Mouse (Mus musculus): ENCODE results near the gene Tnrc6b. TPM values are rescaled to one million over a fixed set of nuclear protein-coding genes. Genes with fewer than 3 reads are reported as not detected.

The Tnrc6b gene
- polyA plus RNA-seq, 1 experiment, result 47.5 TPM

DNA sequence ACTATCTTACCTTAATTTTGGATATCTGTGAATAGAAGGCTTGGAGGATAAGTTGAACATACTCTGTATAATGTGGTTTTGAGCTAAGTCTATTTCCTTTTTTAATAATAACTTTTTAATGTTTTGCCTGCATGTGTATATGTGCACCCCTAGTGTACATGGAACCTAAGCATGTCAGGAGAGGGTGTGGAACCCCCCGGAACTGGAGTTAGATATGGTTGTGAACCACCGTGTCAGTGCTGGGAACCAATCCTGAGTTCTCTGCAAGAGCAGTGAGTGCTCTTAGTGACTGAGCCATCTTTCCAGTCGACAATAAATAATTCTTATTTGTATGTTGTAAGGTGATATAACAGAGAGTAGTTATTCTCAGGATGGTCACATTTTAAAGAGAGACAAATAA lies 49.4 kb downstream of the Tnrc6b start:
- WGBS, result 84% methylated on average over 3 of the region's 3 CpGs
- no peak for TF ChIP-seq POLR2A (IDR thresholded peaks at IDR 0.05; ENCODE audit: insufficient read depth, low read depth, low read length)
- no peak for TF ChIP-seq CTCF (IDR thresholded peaks at IDR 0.05; ENCODE audit: insufficient read depth, low read depth, low read length)
- H3K4me1 ChIP-seq (ENCODE audit: control insufficient read depth, insufficient read depth, low read length), result 0 out of 2 replicates have a peak, but pooled peaks cover 4% of the 10 kb centered on the region
- H3K27ac ChIP-seq (ENCODE audit: insufficient read depth, low read depth, low read length), result no peak overlapping the region
- H3K4me3 ChIP-seq (ENCODE audit: insufficient read depth, low read depth, low read length), result no peak overlapping the region

DNA sequence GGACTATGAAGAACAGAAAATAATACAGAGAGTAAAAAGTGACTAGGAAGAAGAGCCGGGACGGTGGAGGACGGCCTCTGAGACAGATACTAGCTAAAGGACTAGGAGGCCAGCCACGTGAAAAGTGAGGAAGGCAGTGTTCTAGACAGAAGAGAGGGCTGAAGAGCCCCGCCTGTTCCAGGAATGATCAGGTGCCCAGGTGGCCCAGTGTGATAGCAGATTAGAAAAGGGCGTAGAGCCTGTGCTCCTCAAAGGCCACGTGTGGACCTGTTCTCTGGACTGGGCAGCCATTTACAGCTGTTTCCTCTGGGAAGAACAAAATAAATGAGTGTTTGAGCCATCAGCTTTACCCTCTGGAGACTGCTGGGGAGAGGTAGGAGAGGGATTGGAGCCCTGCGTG lies 49.8 kb downstream of the Tnrc6b start:
- TF ChIP-seq CTCF (IDR thresholded peaks at IDR 0.05; ENCODE audit: insufficient read depth, low read depth, low read length) (no peak), POLR2A (IDR thresholded peaks at IDR 0.05; ENCODE audit: insufficient read depth, low read depth, low read length) (no peak)

DNA sequence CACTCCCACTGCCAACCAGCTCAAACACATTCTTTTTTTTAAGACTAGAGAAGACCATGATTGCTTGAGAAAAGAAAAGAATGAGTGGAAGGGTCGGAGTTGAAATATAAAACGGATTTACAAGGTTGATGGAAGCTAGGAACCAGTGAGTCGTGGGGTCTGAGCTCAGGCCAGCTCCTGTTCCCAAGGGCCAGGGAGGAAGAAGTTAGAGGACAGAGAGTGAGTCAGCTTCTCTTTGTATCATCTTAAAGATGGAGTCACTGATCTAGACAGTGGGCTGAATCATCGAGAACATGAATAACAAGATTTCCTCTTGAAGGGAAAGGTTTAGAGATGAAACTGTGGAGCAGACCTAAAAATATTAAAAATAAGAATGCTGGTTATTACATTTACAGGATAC lies 51.5 kb downstream of the Tnrc6b start:
- no peak for TF ChIP-seq POLR2A (IDR thresholded peaks at IDR 0.05; ENCODE audit: insufficient read depth, low read depth, low read length)
- TF ChIP-seq CTCF (IDR thresholded peaks at IDR 0.05; ENCODE audit: insufficient read depth, low read depth, low read length), result no peak
- WGBS, result 73% methylated on average over 4 of the region's 4 CpGs
- H3K4me1 ChIP-seq (ENCODE audit: control insufficient read depth, insufficient read depth, low read length), result 0 out of 2 replicates have a peak, but pooled peaks cover 4% of the 10 kb centered on the region
- peak overlapping the region; percentile 33; the same call in 1 of the 2 replicates for H3K27ac ChIP-seq (ENCODE audit: insufficient read depth, low read depth, low read length)
- H3K4me3 ChIP-seq (ENCODE audit: insufficient read depth, low read depth, low read length), result no peak overlapping the region

More for the DNA sequence above, 49.8 kb downstream of the Tnrc6b start:
- 82% methylated on average over 8 of the region's 8 CpGs for WGBS
- Histone ChIP-seq H3K4me3 (ENCODE audit: insufficient read depth, low read depth, low read length) (no peak overlapping the region), H3K27ac (ENCODE audit: insufficient read depth, low read depth, low read length) (no peak overlapping the region), H3K4me1 (ENCODE audit: control insufficient read depth, insufficient read depth, low read length) (0 out of 2 replicates have a peak, but pooled peaks cover 4% of the 10 kb centered on the region)

DNA sequence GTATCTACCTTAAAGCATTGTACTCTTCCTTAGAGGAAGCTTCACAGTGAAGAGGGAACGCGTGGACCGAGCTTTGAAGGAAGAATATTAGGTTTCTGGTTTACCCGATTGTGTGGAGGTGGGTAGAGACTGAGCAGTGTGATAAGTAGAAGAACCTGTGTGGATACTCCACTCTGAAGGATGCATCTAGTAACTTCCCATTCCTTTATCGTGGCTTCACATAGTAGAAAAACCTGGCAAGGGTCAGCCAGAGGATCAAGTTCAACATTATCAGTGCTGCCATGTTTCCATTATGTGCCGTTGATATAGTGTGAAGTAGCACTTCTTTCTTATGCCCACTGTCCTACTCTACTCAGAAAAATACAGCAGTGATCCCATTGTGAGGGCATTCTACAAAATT lies 53.6 kb downstream of the Tnrc6b start:
- Histone ChIP-seq H3K4me3 (ENCODE audit: insufficient read depth, low read depth, low read length) (no peak overlapping the region), H3K27ac (ENCODE audit: insufficient read depth, low read depth, low read length) (no peak overlapping the region), H3K4me1 (ENCODE audit: control insufficient read depth, insufficient read depth, low read length) (0 out of 2 replicates have a peak, but pooled peaks cover 4% of the 10 kb centered on the region)
- TF ChIP-seq POLR2A (IDR thresholded peaks at IDR 0.05; ENCODE audit: insufficient read depth, low read depth, low read length) (no peak), CTCF (IDR thresholded peaks at IDR 0.05; ENCODE audit: insufficient read depth, low read depth, low read length) (no peak)
- 96% methylated on average over 6 of the region's 6 CpGs for WGBS

DNA sequence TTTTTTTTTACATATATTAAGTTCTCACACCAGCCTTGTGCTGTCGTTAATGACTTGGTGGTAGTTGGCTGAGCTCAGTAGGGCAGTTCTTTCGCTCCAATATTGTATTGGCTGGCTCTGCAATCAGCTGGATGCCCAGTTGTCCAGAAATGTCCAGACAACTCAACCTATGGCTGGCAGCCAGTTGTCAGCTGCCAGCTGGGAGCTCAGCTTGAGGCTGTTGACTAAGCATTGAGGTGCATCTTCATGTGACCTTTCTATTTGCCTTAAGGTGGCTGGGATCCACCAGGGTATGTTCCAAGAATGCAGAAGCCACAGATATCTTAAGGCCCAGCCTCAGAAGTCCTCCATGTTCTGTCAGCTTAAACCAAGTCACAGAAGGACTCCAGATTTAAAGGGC lies 54.3 kb downstream of the Tnrc6b start:
- 49% methylated on average over 2 of the region's 2 CpGs for WGBS
- no peak overlapping the region for H3K4me3 ChIP-seq (ENCODE audit: insufficient read depth, low read depth, low read length)
- TF ChIP-seq CTCF (IDR thresholded peaks at IDR 0.05; ENCODE audit: insufficient read depth, low read depth, low read length) (no peak), POLR2A (IDR thresholded peaks at IDR 0.05; ENCODE audit: insufficient read depth, low read depth, low read length) (no peak)
- 0 out of 2 replicates have a peak, but pooled peaks cover 4% of the 10 kb centered on the region for H3K4me1 ChIP-seq (ENCODE audit: control insufficient read depth, insufficient read depth, low read length)
- H3K27ac ChIP-seq (ENCODE audit: insufficient read depth, low read depth, low read length), result no peak overlapping the region

DNA sequence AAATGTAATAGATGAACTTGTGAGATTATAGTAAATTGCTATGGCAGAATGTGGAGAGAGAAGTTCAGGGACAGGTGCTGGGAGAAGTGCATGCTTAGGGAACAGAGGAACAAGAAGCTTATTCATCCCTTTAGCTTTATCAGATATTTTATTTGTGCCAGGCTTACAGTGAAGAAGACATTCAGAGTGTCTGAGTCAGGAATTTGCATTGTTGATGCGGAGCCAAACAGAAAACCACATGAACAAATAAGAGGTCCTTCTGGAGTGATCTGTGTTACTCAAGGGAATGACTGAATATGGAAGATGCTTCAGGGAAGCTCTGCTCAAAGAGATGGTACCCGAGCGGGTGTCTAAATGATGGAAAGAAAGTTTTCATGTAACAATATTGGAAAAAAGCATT lies 57.1 kb downstream of the Tnrc6b start:
- H3K4me1 ChIP-seq (ENCODE audit: control insufficient read depth, insufficient read depth, low read length), result no peaks in the 10 kb centered on the region
- WGBS, result 90% methylated on average over 3 of the region's 3 CpGs
- H3K4me3 ChIP-seq (ENCODE audit: insufficient read depth, low read depth, low read length), result no peak overlapping the region
- TF ChIP-seq POLR2A (IDR thresholded peaks at IDR 0.05; ENCODE audit: insufficient read depth, low read depth, low read length), result no peak
- TF ChIP-seq CTCF (IDR thresholded peaks at IDR 0.05; ENCODE audit: insufficient read depth, low read depth, low read length), result no peak
- no peak overlapping the region for H3K27ac ChIP-seq (ENCODE audit: insufficient read depth, low read depth, low read length)

DNA sequence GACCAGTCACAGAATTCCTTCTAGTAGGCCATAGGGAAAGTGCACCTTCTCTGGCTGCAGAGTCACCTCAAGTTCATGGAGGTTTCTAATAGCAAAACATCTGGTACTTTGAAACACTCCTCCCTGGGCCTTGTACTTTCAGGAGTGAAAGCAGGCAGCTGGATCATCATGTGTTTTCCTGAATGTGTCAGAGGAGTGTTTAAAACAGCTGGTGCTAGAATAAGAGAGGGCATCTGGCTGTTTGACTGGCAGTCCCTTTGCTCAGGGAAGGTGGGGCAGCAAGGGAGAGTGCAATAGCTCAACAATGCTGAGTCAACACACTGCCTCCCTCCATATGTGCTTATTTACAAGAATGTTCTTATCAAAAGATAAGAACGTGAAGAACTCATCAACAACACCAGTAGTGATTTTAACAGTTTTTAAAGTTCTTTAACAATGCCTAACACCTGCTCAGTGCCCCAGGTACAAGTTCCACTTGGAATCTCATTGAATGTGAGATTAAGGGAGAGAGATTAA lies 60.9 kb downstream of the Tnrc6b start:
- H3K4me1 ChIP-seq (ENCODE audit: control insufficient read depth, insufficient read depth, low read length), result no peaks in the 10 kb centered on the region
- 59% methylated on average over 1 of the region's 1 CpGs for WGBS
- TF ChIP-seq CTCF (IDR thresholded peaks at IDR 0.05; ENCODE audit: insufficient read depth, low read depth, low read length) (no peak), POLR2A (IDR thresholded peaks at IDR 0.05; ENCODE audit: insufficient read depth, low read depth, low read length) (no peak)
- H3K4me3 ChIP-seq (ENCODE audit: insufficient read depth, low read depth, low read length), result no peak overlapping the region
- no peak overlapping the region for H3K27ac ChIP-seq (ENCODE audit: insufficient read depth, low read depth, low read length)

DNA sequence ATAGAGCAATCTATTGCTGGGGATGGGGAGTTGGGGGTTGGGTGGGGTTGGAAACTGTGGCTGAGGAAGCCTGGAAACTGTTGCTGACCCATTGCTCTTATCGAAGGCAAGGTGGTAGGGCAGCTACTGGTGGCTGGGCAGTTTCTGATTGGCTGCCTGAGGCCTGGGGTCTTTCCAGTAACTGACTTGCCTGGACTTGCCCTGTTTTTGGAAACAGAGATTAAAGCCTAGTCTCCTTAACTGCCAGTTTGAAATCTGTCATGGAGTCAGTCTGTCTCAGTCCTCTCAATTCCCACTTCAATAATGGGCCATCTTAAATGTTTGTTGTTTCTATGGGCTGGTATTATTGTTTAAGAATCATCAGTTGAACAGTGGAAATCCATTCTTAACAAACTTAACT lies 63.6 kb downstream of the Tnrc6b start:
- Histone ChIP-seq H3K27ac (ENCODE audit: insufficient read depth, low read depth, low read length) (no peak overlapping the region), H3K4me3 (ENCODE audit: insufficient read depth, low read depth, low read length) (no peak overlapping the region), H3K4me1 (ENCODE audit: control insufficient read depth, insufficient read depth, low read length) (no peaks in the 10 kb centered on the region)
- 100% methylated on average over 1 of the region's 1 CpGs for WGBS
- TF ChIP-seq CTCF (IDR thresholded peaks at IDR 0.05; ENCODE audit: insufficient read depth, low read depth, low read length) (no peak), POLR2A (IDR thresholded peaks at IDR 0.05; ENCODE audit: insufficient read depth, low read depth, low read length) (no peak)

DNA sequence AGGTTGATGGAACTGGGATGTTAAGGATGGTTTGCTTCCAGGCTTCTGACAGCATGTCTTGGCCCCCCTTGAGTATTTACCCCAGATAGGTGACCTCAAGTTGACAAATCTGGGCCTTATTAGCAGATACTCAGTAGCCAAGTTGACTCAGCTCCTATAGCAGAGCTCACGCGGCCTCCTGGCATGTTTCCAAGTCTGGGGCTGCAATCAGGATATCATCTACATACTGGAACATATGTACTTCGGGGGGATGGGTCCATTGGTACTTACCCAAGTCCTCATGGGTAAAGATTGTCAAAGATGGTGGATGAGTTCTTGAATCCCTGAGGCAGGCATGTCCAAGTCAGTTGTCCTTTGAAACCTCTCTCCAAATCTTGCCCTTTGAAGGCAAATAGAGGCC lies 67.9 kb downstream of the Tnrc6b start:
- Histone ChIP-seq H3K27ac (ENCODE audit: insufficient read depth, low read depth, low read length) (no peak overlapping the region), H3K4me3 (ENCODE audit: insufficient read depth, low read depth, low read length) (no peak overlapping the region), H3K4me1 (ENCODE audit: control insufficient read depth, insufficient read depth, low read length) (0 out of 2 replicates have a peak, but pooled peaks cover 2% of the 10 kb centered on the region)
- WGBS, result 63% methylated on average over 3 of the region's 3 CpGs
- no peak for TF ChIP-seq POLR2A (IDR thresholded peaks at IDR 0.05; ENCODE audit: insufficient read depth, low read depth, low read length)
- no peak for TF ChIP-seq CTCF (IDR thresholded peaks at IDR 0.05; ENCODE audit: insufficient read depth, low read depth, low read length)
